Mouse (Mus musculus): ENCODE data around the gene Notch4. TPM values are rescaled to one million over a fixed set of nuclear protein-coding genes. Genes with fewer than 3 reads are reported as not detected.

The Notch4 gene
- polyA plus RNA-seq, 1 experiment from 2014 or later, result 4.7 TPM

- Histone ChIP-seq H3K9ac (ENCODE audit: low read depth, low read length) (no peak within 1 kb of the TSS), H3K4me1 (ENCODE audit: control insufficient read depth, insufficient read depth, low read length) (no peaks in the 10 kb centered on the region), H3K27me3 (replicated peaks; ENCODE audit: control insufficient read depth, insufficient read depth, low read length) (no peaks in the 10 kb centered on the region), H3K4me2 (ENCODE audit: low read depth, low read length) (no peak within 1 kb of the TSS), H3K36me3 (ENCODE audit: control insufficient read depth, insufficient read depth, low read length) (peaks cover 73% of the 10 kb centered on the region), H3K4me3 (ENCODE audit: low read depth, low read length) (no peak within 1 kb of the TSS), H3K27ac (replicated peaks; ENCODE audit: low read depth, low read length) (no peak within 1 kb of the TSS), H3K9me3 (ENCODE audit: control insufficient read depth, low read length) (no peaks in the 10 kb centered on the region)
- WGBS, result 60% methylated on average over 6 of the region's 6 CpGs
- DNase-seq (ENCODE audit: low spot score), result no peak
- no peak; the same call in 1 of the 2 replicates for ATAC-seq (ENCODE audit: low read depth)
Observed at GRCm38 (mm10) chr17:34615871-34616270, 51.8 kb downstream of the Notch4 start, which contains the start of gene Egfl8. Gene Egfl8 (minus strand): TSS chr17:34615971.

DNA sequence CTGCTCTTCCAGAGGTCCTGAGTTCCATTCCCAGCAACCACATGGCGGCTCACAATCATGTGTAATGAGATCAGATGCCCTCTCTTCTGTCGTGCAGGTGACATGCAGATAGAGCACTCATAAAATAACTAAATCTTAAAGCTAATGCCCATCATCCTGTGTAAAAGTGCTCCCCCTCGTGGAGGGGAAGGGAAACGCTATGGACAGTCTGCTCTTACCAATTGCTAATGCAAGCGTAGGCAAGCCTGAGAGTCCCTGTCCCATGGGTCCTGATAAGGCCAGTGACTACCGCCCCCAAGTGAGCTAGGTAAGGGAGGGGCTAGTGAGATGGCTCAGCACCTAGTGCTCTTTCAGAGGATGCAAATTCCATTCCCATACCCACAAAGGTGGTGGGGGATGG lies 54.9 kb downstream of the Notch4 start:
- DNase-seq (ENCODE audit: low spot score) (peak; percentile 45), ATAC-seq (ENCODE audit: low read depth) (no peak)
- H3K4me2 ChIP-seq (ENCODE audit: low read depth, low read length), result no peak overlapping the region
- no peak overlapping the region for H3K9ac ChIP-seq (ENCODE audit: low read depth, low read length)
- H3K36me3 ChIP-seq (ENCODE audit: control insufficient read depth, insufficient read depth, low read length), result peaks cover 71% of the 10 kb centered on the region
- H3K27ac ChIP-seq (replicated peaks; ENCODE audit: low read depth, low read length), result no peak overlapping the region
- WGBS, result 12% methylated on average over 6 of the region's 6 CpGs
- no peaks in the 10 kb centered on the region for H3K4me1 ChIP-seq (ENCODE audit: control insufficient read depth, insufficient read depth, low read length)
- H3K4me3 ChIP-seq (ENCODE audit: low read depth, low read length), result no peak overlapping the region
- no peaks in the 10 kb centered on the region for H3K9me3 ChIP-seq (ENCODE audit: control insufficient read depth, low read length)
- no peaks in the 10 kb centered on the region for H3K27me3 ChIP-seq (replicated peaks; ENCODE audit: control insufficient read depth, insufficient read depth, low read length)

DNA sequence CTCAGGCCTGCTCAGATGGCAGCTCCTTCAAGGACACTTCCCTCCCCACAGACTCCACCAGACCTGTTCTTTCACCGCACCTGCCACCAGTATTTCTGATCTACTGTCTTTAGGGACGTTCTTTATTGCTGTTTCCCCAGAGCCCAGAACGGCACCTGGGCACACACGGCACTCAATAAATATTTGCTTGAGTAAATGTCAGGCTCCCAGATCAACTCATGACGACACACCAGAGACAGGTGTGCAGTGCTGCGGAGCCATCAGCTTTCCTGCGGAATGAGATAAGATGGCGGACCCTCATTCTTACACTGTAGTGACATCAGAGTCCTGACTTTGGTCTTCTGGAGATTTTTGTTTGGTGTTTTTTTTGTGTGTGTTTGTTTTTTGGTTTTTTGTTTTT lies 56.9 kb downstream of the Notch4 start:
- Histone ChIP-seq H3K9me3 (ENCODE audit: control insufficient read depth, low read length) (no peaks in the 10 kb centered on the region), H3K4me2 (ENCODE audit: low read depth, low read length) (no peak overlapping the region), H3K4me1 (ENCODE audit: control insufficient read depth, insufficient read depth, low read length) (peaks cover 1% of the 10 kb centered on the region; the same call in 1 of the 2 replicates), H3K27ac (replicated peaks; ENCODE audit: low read depth, low read length) (no peak overlapping the region), H3K36me3 (ENCODE audit: control insufficient read depth, insufficient read depth, low read length) (peaks cover 71% of the 10 kb centered on the region), H3K4me3 (ENCODE audit: low read depth, low read length) (no peak overlapping the region), H3K9ac (ENCODE audit: low read depth, low read length) (no peak overlapping the region), H3K27me3 (replicated peaks; ENCODE audit: control insufficient read depth, insufficient read depth, low read length) (no peaks in the 10 kb centered on the region)
- DNase-seq (ENCODE audit: low spot score) (no peak), ATAC-seq (ENCODE audit: low read depth) (no peak)
- WGBS, result 88% methylated on average over 8 of the region's 8 CpGs

DNA sequence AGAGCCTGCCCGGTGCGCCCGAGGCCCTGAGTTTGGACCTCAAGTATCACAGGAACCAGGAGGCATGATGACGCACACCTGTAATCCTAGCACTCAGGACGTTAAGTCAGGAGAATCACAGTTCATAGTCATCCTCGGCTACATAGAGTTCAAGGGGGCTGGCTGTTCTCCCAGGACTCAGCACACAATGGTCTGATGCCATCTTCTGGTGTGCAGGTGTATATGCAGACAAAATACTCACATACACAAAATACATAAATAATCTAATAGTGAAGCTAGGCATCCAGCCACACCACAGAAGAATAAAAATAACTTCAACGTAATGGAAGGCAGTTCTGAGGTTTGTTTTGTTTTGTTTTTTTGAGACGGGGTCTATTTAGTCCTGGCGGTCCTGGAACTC lies 59.1 kb downstream of the Notch4 start:
- DNase-seq (ENCODE audit: low spot score) (no peak), ATAC-seq (ENCODE audit: low read depth) (no peak)
- H3K4me2 ChIP-seq (ENCODE audit: low read depth, low read length), result no peak overlapping the region
- H3K36me3 ChIP-seq (ENCODE audit: control insufficient read depth, insufficient read depth, low read length), result peaks cover 55% of the 10 kb centered on the region
- no peak overlapping the region for H3K9ac ChIP-seq (ENCODE audit: low read depth, low read length)
- no peak overlapping the region for H3K4me3 ChIP-seq (ENCODE audit: low read depth, low read length)
- H3K9me3 ChIP-seq (ENCODE audit: control insufficient read depth, low read length), result no peaks in the 10 kb centered on the region
- 87% methylated on average over 9 of the region's 9 CpGs for WGBS
- no peak overlapping the region for H3K27ac ChIP-seq (replicated peaks; ENCODE audit: low read depth, low read length)
- H3K4me1 ChIP-seq (ENCODE audit: control insufficient read depth, insufficient read depth, low read length), result peaks cover 9% of the 10 kb centered on the region
- no peaks in the 10 kb centered on the region for H3K27me3 ChIP-seq (replicated peaks; ENCODE audit: control insufficient read depth, insufficient read depth, low read length)

GRCm38 (mm10) chr17:34624981-34625380 lies 60.9 kb downstream of the Notch4 start:
- Histone ChIP-seq H3K27me3 (replicated peaks; ENCODE audit: control insufficient read depth, insufficient read depth, low read length) (peaks cover 5% of the 10 kb centered on the region), H3K27ac (replicated peaks; ENCODE audit: low read depth, low read length) (no peak overlapping the region), H3K9me3 (ENCODE audit: control insufficient read depth, low read length) (no peaks in the 10 kb centered on the region), H3K4me1 (ENCODE audit: control insufficient read depth, insufficient read depth, low read length) (peaks cover 26% of the 10 kb centered on the region), H3K4me2 (ENCODE audit: low read depth, low read length) (no peak overlapping the region), H3K9ac (ENCODE audit: low read depth, low read length) (no peak overlapping the region), H3K4me3 (ENCODE audit: low read depth, low read length) (no peak overlapping the region), H3K36me3 (ENCODE audit: control insufficient read depth, insufficient read depth, low read length) (peaks cover 51% of the 10 kb centered on the region)
- ATAC-seq (ENCODE audit: low read depth) (no peak), DNase-seq (ENCODE audit: low spot score) (no peak)
- 97% methylated on average over 3 of the region's 3 CpGs for WGBS

- WGBS, result 50% methylated on average over 16 of the region's 16 CpGs
- no peaks in the 10 kb centered on the region for H3K9me3 ChIP-seq (ENCODE audit: control insufficient read depth, low read length)
- H3K27me3 ChIP-seq (replicated peaks; ENCODE audit: control insufficient read depth, insufficient read depth, low read length), result peaks cover 18% of the 10 kb centered on the region
- peak overlapping the region; percentile 80 for H3K9ac ChIP-seq (ENCODE audit: low read depth, low read length)
- peaks cover 35% of the 10 kb centered on the region for H3K4me1 ChIP-seq (ENCODE audit: control insufficient read depth, insufficient read depth, low read length)
- no peak for DNase-seq (ENCODE audit: low spot score)
- peak overlapping the region; percentile 80 for H3K4me2 ChIP-seq (ENCODE audit: low read depth, low read length)
- H3K36me3 ChIP-seq (ENCODE audit: control insufficient read depth, insufficient read depth, low read length), result peaks cover 39% of the 10 kb centered on the region
- H3K27ac ChIP-seq (replicated peaks; ENCODE audit: low read depth, low read length), result peak overlapping the region; percentile 24; the same call in 1 of the 2 replicates
- no peak for ATAC-seq (ENCODE audit: low read depth)
- peak overlapping the region; percentile 60 for H3K4me3 ChIP-seq (ENCODE audit: low read depth, low read length)
Observed at GRCm38 (mm10) chr17:34626062-34626772, 62.1 kb downstream of the Notch4 start.

DNA sequence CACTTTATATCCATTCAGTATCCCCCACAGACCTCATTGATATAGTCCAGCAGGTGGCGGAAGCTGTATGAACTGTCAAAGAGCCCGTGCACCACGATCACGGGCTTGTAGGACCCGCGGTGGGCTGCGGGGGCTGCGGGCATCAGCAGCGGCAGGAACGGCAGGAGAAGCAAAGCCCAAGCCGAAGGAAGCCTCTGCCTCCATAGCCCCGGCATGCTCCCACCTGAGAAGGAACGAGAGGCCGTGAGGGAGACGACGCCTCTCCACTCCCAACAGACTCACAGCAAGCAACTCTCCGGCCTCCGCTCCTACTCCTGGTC lies 62.7 kb downstream of the Notch4 start:
- Histone ChIP-seq H3K27me3 (replicated peaks; ENCODE audit: control insufficient read depth, insufficient read depth, low read length) (peaks cover 23% of the 10 kb centered on the region), H3K36me3 (ENCODE audit: control insufficient read depth, insufficient read depth, low read length) (peaks cover 34% of the 10 kb centered on the region), H3K4me3 (ENCODE audit: low read depth, low read length) (peak overlapping the region; percentile 60), H3K4me2 (ENCODE audit: low read depth, low read length) (peak overlapping the region; percentile 80), H3K4me1 (ENCODE audit: control insufficient read depth, insufficient read depth, low read length) (peaks cover 39% of the 10 kb centered on the region), H3K9me3 (ENCODE audit: control insufficient read depth, low read length) (no peaks in the 10 kb centered on the region), H3K9ac (ENCODE audit: low read depth, low read length) (peak overlapping the region; percentile 80), H3K27ac (replicated peaks; ENCODE audit: low read depth, low read length) (peak overlapping the region; percentile 94)
- peak; percentile 81 for DNase-seq (ENCODE audit: low spot score)
- under 1% methylated on average over 18 of the region's 18 CpGs for WGBS
- ATAC-seq (ENCODE audit: low read depth), result peak; percentile 36

- H3K9ac ChIP-seq (ENCODE audit: low read depth, low read length), result peak overlapping the region; percentile 80
- peaks cover 40% of the 10 kb centered on the region for H3K4me1 ChIP-seq (ENCODE audit: control insufficient read depth, insufficient read depth, low read length)
- H3K9me3 ChIP-seq (ENCODE audit: control insufficient read depth, low read length), result no peaks in the 10 kb centered on the region
- H3K27me3 ChIP-seq (replicated peaks; ENCODE audit: control insufficient read depth, insufficient read depth, low read length), result peaks cover 28% of the 10 kb centered on the region
- WGBS, result under 1% methylated on average over 27 of the region's 45 CpGs
- DNase-seq (ENCODE audit: low spot score) (peak; percentile 95), ATAC-seq (ENCODE audit: low read depth) (peak; percentile 88)
- peak overlapping the region; percentile 80 for H3K4me2 ChIP-seq (ENCODE audit: low read depth, low read length)
- H3K4me3 ChIP-seq (ENCODE audit: low read depth, low read length), result peak overlapping the region; percentile 60
- H3K36me3 ChIP-seq (ENCODE audit: control insufficient read depth, insufficient read depth, low read length), result peaks cover 28% of the 10 kb centered on the region; the same call in 1 of the 2 replicates
- peak overlapping the region; percentile 94 for H3K27ac ChIP-seq (replicated peaks; ENCODE audit: low read depth, low read length)
Observed at GRCm38 (mm10) chr17:34627093-34627942, 63.2 kb downstream of the Notch4 start.
